Mouse (Mus musculus): ENCODE measurements around the gene Pcdh15. TPM values are rescaled to one million over a fixed set of nuclear protein-coding genes. Genes with fewer than 3 reads are reported as not detected.

Pcdh15 gene
- polyA plus RNA-seq, 1 experiment from 2014 or later = 1.1 TPM

GRCm38 (mm10) chr10:74316091-74316490 is 1216.9 kb downstream of the Pcdh15 start:
- no peak for DNase-seq (ENCODE audit: low spot score)
- WGBS = 94% methylated on average over 2 of the region's 2 CpGs
- Histone ChIP-seq H3K4me1 (no peaks in the 10 kb centered on the region), H3K27ac (no peak overlapping the region), H3K36me3 (no peaks in the 10 kb centered on the region), H3K27me3 (ENCODE audit: low read depth, poor library complexity, severe bottlenecking) (no peaks in the 10 kb centered on the region), H3K4me3 (no peak overlapping the region), H3K9me3 (replicated peaks) (no peaks in the 10 kb centered on the region)

- H3K27ac ChIP-seq = no peak overlapping the region
- H3K9me3 ChIP-seq (replicated peaks) = no peaks in the 10 kb centered on the region
- no peaks in the 10 kb centered on the region for H3K36me3 ChIP-seq
- no peaks in the 10 kb centered on the region for H3K27me3 ChIP-seq (ENCODE audit: low read depth, poor library complexity, severe bottlenecking)
- 92% methylated on average over 7 of the region's 7 CpGs for WGBS
- no peak for DNase-seq (ENCODE audit: low spot score)
- no peaks in the 10 kb centered on the region for H3K4me1 ChIP-seq
- H3K4me3 ChIP-seq = no peak overlapping the region
These were observed 1236.3 kb downstream of the Pcdh15 start for GRCm38 (mm10) chr10:74335412-74335811.

- Histone ChIP-seq H3K9me3 (replicated peaks) (no peaks in the 10 kb centered on the region), H3K36me3 (no peaks in the 10 kb centered on the region), H3K4me1 (no peaks in the 10 kb centered on the region), H3K27me3 (ENCODE audit: low read depth, poor library complexity, severe bottlenecking) (no peaks in the 10 kb centered on the region), H3K4me3 (no peak overlapping the region), H3K27ac (no peak overlapping the region)
- whole genome bisulfite sequencing = 92% methylated on average over 3 of the region's 3 CpGs
- DNase-seq (ENCODE audit: low spot score) = no peak
These were observed 1240.4 kb downstream of the Pcdh15 start for GRCm38 (mm10) chr10:74339247-74340160.

- no peaks in the 10 kb centered on the region for H3K27me3 ChIP-seq (ENCODE audit: low read depth, poor library complexity, severe bottlenecking)
- H3K4me1 ChIP-seq = no peaks in the 10 kb centered on the region
- 56% methylated on average over 5 of the region's 5 CpGs for WGBS
- DNase-seq (ENCODE audit: low spot score) = no peak
- no peak overlapping the region for H3K4me3 ChIP-seq
- H3K36me3 ChIP-seq = no peaks in the 10 kb centered on the region
- no peak overlapping the region for H3K27ac ChIP-seq
- H3K9me3 ChIP-seq (replicated peaks) = no peaks in the 10 kb centered on the region
These were observed 1260.4 kb downstream of the Pcdh15 start for GRCm38 (mm10) chr10:74359526-74359925.

- H3K27ac ChIP-seq = no peak overlapping the region
- no peaks in the 10 kb centered on the region for H3K9me3 ChIP-seq (replicated peaks)
- H3K36me3 ChIP-seq = no peaks in the 10 kb centered on the region
- DNase-seq (ENCODE audit: low spot score) = no peak
- H3K27me3 ChIP-seq (ENCODE audit: low read depth, poor library complexity, severe bottlenecking) = no peaks in the 10 kb centered on the region
- WGBS = 91% methylated on average over 1 of the region's 1 CpGs
- H3K4me1 ChIP-seq = peaks cover 8% of the 10 kb centered on the region; the same call in 1 of the 2 replicates
- no peak overlapping the region for H3K4me3 ChIP-seq
These were observed 1279.6 kb downstream of the Pcdh15 start for GRCm38 (mm10) chr10:74378697-74379096.

GRCm38 (mm10) chr10:74379276-74380134 is 1280.4 kb downstream of the Pcdh15 start:
- WGBS = 59% methylated on average over 7 of the region's 7 CpGs
- no peak for DNase-seq (ENCODE audit: low spot score)

GRCm38 (mm10) chr10:74387538-74388499 is 1288.7 kb downstream of the Pcdh15 start:
- Histone ChIP-seq H3K4me1 (no peaks in the 10 kb centered on the region), H3K27ac (no peak overlapping the region), H3K4me3 (no peak overlapping the region), H3K36me3 (no peaks in the 10 kb centered on the region), H3K9me3 (replicated peaks) (no peaks in the 10 kb centered on the region), H3K27me3 (ENCODE audit: low read depth, poor library complexity, severe bottlenecking) (no peaks in the 10 kb centered on the region)
- DNase-seq (ENCODE audit: low spot score) = no peak
- 78% methylated on average over 10 of the region's 10 CpGs for WGBS

More at GRCm38 (mm10) chr10:74379276-74380134, 1280.4 kb downstream of the Pcdh15 start:
- H3K9me3 ChIP-seq (replicated peaks) = no peaks in the 10 kb centered on the region
- no peak overlapping the region for H3K27ac ChIP-seq
- peaks cover 8% of the 10 kb centered on the region; the same call in 1 of the 2 replicates for H3K4me1 ChIP-seq
- H3K36me3 ChIP-seq = no peaks in the 10 kb centered on the region
- no peaks in the 10 kb centered on the region for H3K27me3 ChIP-seq (ENCODE audit: low read depth, poor library complexity, severe bottlenecking)
- no peak overlapping the region for H3K4me3 ChIP-seq

- Histone ChIP-seq H3K36me3 (no peaks in the 10 kb centered on the region), H3K4me3 (no peak overlapping the region), H3K9me3 (replicated peaks) (no peaks in the 10 kb centered on the region), H3K27ac (no peak overlapping the region), H3K4me1 (no peaks in the 10 kb centered on the region), H3K27me3 (ENCODE audit: low read depth, poor library complexity, severe bottlenecking) (no peaks in the 10 kb centered on the region)
- 88% methylated on average over 8 of the region's 8 CpGs for WGBS
- DNase-seq (ENCODE audit: low spot score) = no peak
These were observed 1304.0 kb downstream of the Pcdh15 start for GRCm38 (mm10) chr10:74403111-74403510.

- Histone ChIP-seq H3K9me3 (replicated peaks) (no peaks in the 10 kb centered on the region), H3K27ac (no peak overlapping the region), H3K36me3 (no peaks in the 10 kb centered on the region), H3K4me1 (no peaks in the 10 kb centered on the region), H3K27me3 (ENCODE audit: low read depth, poor library complexity, severe bottlenecking) (no peaks in the 10 kb centered on the region), H3K4me3 (no peak overlapping the region)
- 68% methylated on average over 3 of the region's 3 CpGs for WGBS
- no peak for DNase-seq (ENCODE audit: low spot score)
These were observed 1314.9 kb downstream of the Pcdh15 start for GRCm38 (mm10) chr10:74414021-74414420.

GRCm38 (mm10) chr10:74414945-74415344 is 1315.8 kb downstream of the Pcdh15 start:
- no peaks in the 10 kb centered on the region for H3K36me3 ChIP-seq
- no peak overlapping the region for H3K27ac ChIP-seq
- DNase-seq (ENCODE audit: low spot score) = no peak
- H3K27me3 ChIP-seq (ENCODE audit: low read depth, poor library complexity, severe bottlenecking) = no peaks in the 10 kb centered on the region
- H3K9me3 ChIP-seq (replicated peaks) = no peaks in the 10 kb centered on the region
- H3K4me3 ChIP-seq = no peak overlapping the region
- WGBS = 86% methylated on average over 1 of the region's 1 CpGs
- H3K4me1 ChIP-seq = no peaks in the 10 kb centered on the region

GRCm38 (mm10) chr10:74415359-74415758 is 1316.2 kb downstream of the Pcdh15 start:
- DNase-seq (ENCODE audit: low spot score) = no peak
- 44% methylated on average over 4 of the region's 4 CpGs for WGBS
- H3K27ac ChIP-seq = no peak overlapping the region

GRCm38 (mm10) chr10:74415949-74416348 is 1316.8 kb downstream of the Pcdh15 start:
- Histone ChIP-seq H3K9me3 (replicated peaks) (no peaks in the 10 kb centered on the region), H3K36me3 (no peaks in the 10 kb centered on the region), H3K4me3 (no peak overlapping the region), H3K27me3 (ENCODE audit: low read depth, poor library complexity, severe bottlenecking) (no peaks in the 10 kb centered on the region), H3K27ac (no peak overlapping the region), H3K4me1 (no peaks in the 10 kb centered on the region)
- no peak for DNase-seq (ENCODE audit: low spot score)
- 89% methylated on average over 10 of the region's 10 CpGs for WGBS

More at GRCm38 (mm10) chr10:74415359-74415758, 1316.2 kb downstream of the Pcdh15 start:
- Histone ChIP-seq H3K9me3 (replicated peaks) (no peaks in the 10 kb centered on the region), H3K4me3 (no peak overlapping the region), H3K36me3 (no peaks in the 10 kb centered on the region), H3K4me1 (no peaks in the 10 kb centered on the region), H3K27me3 (ENCODE audit: low read depth, poor library complexity, severe bottlenecking) (no peaks in the 10 kb centered on the region)
